In genomic region chr4:33419644-33420043, GRCm38 (mm10) we compare ENCODE assay signal across 13 mouse cellular contexts.
"Had no signal": no experiment of that assay in that cellular context is flagged by ENCODE, and none has a peak within 500 bp of the region (broad histone marks: within the 10 kb centered on the region; RNA-seq: fewer than 3 reads in every experiment).

No protein-coding gene starts in this region.

- H3K27ac ChIP-seq: midbrain, embryonic 13.5 days; midbrain, embryonic 15.5 days; neural tube, embryonic 12.5 days; stomach, embryonic 15.5 days; stomach, postnatal 0 days had no signal

- H3K4me3 ChIP-seq: megakaryocyte, embryonic 14.5 days; midbrain, embryonic 13.5 days; midbrain, embryonic 15.5 days; neural tube, embryonic 12.5 days; stomach, embryonic 15.5 days had no signal

- H3K9me3 ChIP-seq: megakaryocyte, embryonic 14.5 days; midbrain, embryonic 13.5 days; midbrain, embryonic 15.5 days; neural tube, embryonic 12.5 days; stomach, embryonic 15.5 days had no signal

- ATAC-seq: midbrain, embryonic 13.5 days; midbrain, embryonic 15.5 days had no signal

- DNase-seq: lung, adult 18-20 months; lung, embryonic 14.5 days; lung, postnatal 10 days; lung, postnatal 4 days; right cerebral cortex, postnatal 14 days; thymus, postnatal 14 days; thymus, postnatal 36 days had no signal

- H3K27me3 ChIP-seq: megakaryocyte, embryonic 14.5 days; midbrain, embryonic 13.5 days; midbrain, embryonic 15.5 days; neural tube, embryonic 12.5 days; stomach, embryonic 15.5 days had no signal

- H3K4me1 ChIP-seq: midbrain, embryonic 13.5 days; midbrain, embryonic 15.5 days; neural tube, embryonic 12.5 days; stomach, embryonic 15.5 days had no signal

- H3K9ac ChIP-seq: lung, embryonic 14.5 days; midbrain, embryonic 13.5 days; midbrain, embryonic 15.5 days; neural tube, embryonic 12.5 days; stomach, embryonic 15.5 days had no signal

- H3K36me3 ChIP-seq: midbrain, embryonic 15.5 days; neural tube, embryonic 12.5 days; stomach, embryonic 15.5 days had no signal
